Mouse (Mus musculus) liver, postnatal 0 days (tissue): ENCODE results near the gene Hpf1.

ENCODE experiments used
- CTCF ChIP-seq: sonication (generic); IDR thresholded peaks from 2 replicates; pipeline ENCODE4 v1.5.1; 2016; ENCODE audit warnings: antibody characterized with exemption, low read depth
- EP300 ChIP-seq: IDR thresholded peaks from 2 replicates; pipeline ENCODE4 v1.6.1; 2016; ENCODE audit warnings: antibody characterized with exemption, low read depth, mild to moderate bottlenecking

DNA sequence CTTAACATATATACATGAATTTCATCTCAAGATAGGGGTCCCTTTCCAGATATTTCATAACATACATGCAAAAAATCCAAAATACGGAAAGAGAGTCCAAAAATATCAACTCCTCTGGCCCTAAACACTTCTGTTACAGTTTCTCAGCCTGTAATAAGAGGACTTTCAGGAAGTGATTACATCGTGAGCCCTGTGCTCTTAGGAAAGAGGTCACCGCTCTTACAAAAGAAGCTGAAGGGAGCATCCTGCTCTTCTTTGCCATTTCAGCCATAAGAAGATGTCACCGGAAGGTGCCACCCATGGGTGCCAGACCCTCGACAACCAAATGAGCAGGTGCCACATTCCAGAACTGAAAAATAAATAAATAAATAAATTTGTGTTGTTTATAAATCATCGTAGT, 28.4 kb upstream of the Hpf1 start:
- TF ChIP-seq CTCF (no peak), EP300 (no peak)
